Mouse (Mus musculus) olfactory bulb, adult 2 months (tissue): ENCODE data around the gene Specc1l. TPM values are rescaled to one million over a fixed set of nuclear protein-coding genes. Genes with fewer than 3 reads are reported as not detected.
"Not testable (repeated sequence)": the region's sequence is repeated elsewhere in the genome, so short reads cannot be mapped to it uniquely, and the experiment has no call there.

ENCODE experiments used
- H3K27ac ChIP-seq: fragments of 200-500 bp; 2 replicates; pipeline ENCODE4 v1.5.1; 2012; ENCODE audit warnings: low read depth, low read length; ENCODE audit not compliant: insufficient read depth
- H3K4me1 ChIP-seq: fragments of 200-500 bp; 2 replicates; pipeline ENCODE4 v1.6.1; 2012; ENCODE audit warnings: low read length; ENCODE audit not compliant: control insufficient read depth, insufficient read depth
- H3K4me3 ChIP-seq: fragments of 200-500 bp; 2 replicates; pipeline ENCODE4 v1.5.1; 2012; ENCODE audit warnings: mild to moderate bottlenecking, low read depth, low read length, moderate library complexity; ENCODE audit not compliant: insufficient read depth
- CTCF ChIP-seq: fragments of 200-500 bp; IDR thresholded peaks from 2 replicates; pipeline ENCODE4 v1.5.1; 2012; ENCODE audit warnings: low read depth, mild to moderate bottlenecking, low read length, moderate library complexity; ENCODE audit not compliant: insufficient read depth
- POLR2A ChIP-seq: fragments of 200-500 bp; IDR thresholded peaks from 2 replicates; pipeline ENCODE4 v1.6.1; 2012; ENCODE audit warnings: mild to moderate bottlenecking, low read depth, low read length, moderate library complexity; ENCODE audit not compliant: insufficient read depth
- WGBS: fragments of 180-500 bp; shearing (Covaris S2); methylation state at CpG from one replicate; pipeline ENCODE4 v1.1.7; 2018; 5-methylcytosine and 5-hydroxymethylcytosine counted together
- polyA plus RNA-seq: library from polyadenylated mRNA; stranded (reverse); fragments of >200 nt; gene quantifications from 2 replicates; pipeline ENCODE4 v1.2.4, GENCODE M21; 2012; ENCODE audit warnings: low replicate concordance; ENCODE audit not compliant: missing spikeins, insufficient read depth, insufficient read length

Specc1l gene
- polyA plus RNA-seq, 1 experiment, result not detected

GRCm38 (mm10) chr10:75339377-75339776 lies 127.5 kb downstream of the Specc1l start:
- Histone ChIP-seq H3K4me3 (no peak overlapping the region), H3K4me1 (peaks cover 4% of the 10 kb centered on the region; the same call in 1 of the 2 replicates), H3K27ac (no peak overlapping the region)
- TF ChIP-seq CTCF, result no peak
- TF ChIP-seq POLR2A, result no peak
- 96% methylated on average over 7 of the region's 7 CpGs for WGBS

GRCm38 (mm10) chr10:75341936-75342335 lies 130.1 kb downstream of the Specc1l start:
- 58% methylated on average over 8 of the region's 8 CpGs for WGBS
- peaks cover 7% of the 10 kb centered on the region; the same call in 1 of the 2 replicates for H3K4me1 ChIP-seq
- no peak for TF ChIP-seq POLR2A
- H3K4me3 ChIP-seq, result no peak overlapping the region
- H3K27ac ChIP-seq, result no peak overlapping the region

GRCm38 (mm10) chr10:75344563-75344962 lies 132.7 kb downstream of the Specc1l start:
- 29% methylated on average over 1 of the region's 1 CpGs for WGBS
- not testable (repeated sequence) for H3K4me3 ChIP-seq, H3K4me1 ChIP-seq, H3K27ac ChIP-seq

GRCm38 (mm10) chr10:75345265-75345664 lies 133.4 kb downstream of the Specc1l start:
- Histone ChIP-seq H3K27ac (no peak overlapping the region), H3K4me1 (peaks cover 7% of the 10 kb centered on the region; the same call in 1 of the 2 replicates), H3K4me3 (no peak overlapping the region)
- TF ChIP-seq CTCF, result no peak
- TF ChIP-seq POLR2A, result no peak
- 5% methylated on average over 2 of the region's 2 CpGs for WGBS

GRCm38 (mm10) chr10:75350564-75350963 lies 138.7 kb downstream of the Specc1l start:
- Histone ChIP-seq H3K4me3 (no peak overlapping the region), H3K27ac (no peak overlapping the region), H3K4me1 (no peaks in the 10 kb centered on the region)
- WGBS, result 85% methylated on average over 5 of the region's 5 CpGs
- no peak for TF ChIP-seq CTCF
- no peak for TF ChIP-seq POLR2A

- H3K4me3 ChIP-seq, result no peak overlapping the region
- H3K4me1 ChIP-seq, result no peaks in the 10 kb centered on the region
- no peak overlapping the region for H3K27ac ChIP-seq
- WGBS, result 96% methylated on average over 12 of the region's 12 CpGs
- TF ChIP-seq CTCF, result no peak
- no peak for TF ChIP-seq POLR2A
Observed at GRCm38 (mm10) chr10:75352541-75352940, 140.7 kb downstream of the Specc1l start.

GRCm38 (mm10) chr10:75353838-75354241 lies 142.0 kb downstream of the Specc1l start:
- not testable (repeated sequence) for H3K27ac ChIP-seq, H3K4me3 ChIP-seq, H3K4me1 ChIP-seq
- WGBS, result 84% methylated on average over 9 of the region's 9 CpGs

- Histone ChIP-seq H3K4me1 (no peaks in the 10 kb centered on the region), H3K4me3 (no peak overlapping the region), H3K27ac (no peak overlapping the region)
- TF ChIP-seq CTCF (no peak), POLR2A (no peak)
- 69% methylated on average over 4 of the region's 4 CpGs for WGBS
Observed at GRCm38 (mm10) chr10:75355341-75355740, 143.5 kb downstream of the Specc1l start.

Other genes starting within 250 kb of the Specc1l start
- not detected in 2 replicates for gene Gnaz, start 244.9 kb upstream of the Specc1l start, polyA plus RNA-seq
- gene Rsph14, start 179.5 kb upstream of the Specc1l start, polyA plus RNA-seq, result not detected in 2 replicates
- gene Rab36, start 175.0 kb upstream of the Specc1l start, polyA plus RNA-seq, result not detected in 2 replicates
- not detected in 2 replicates for gene Bcr, start 151.5 kb upstream of the Specc1l start, polyA plus RNA-seq
- gene Adora2a, start 104.8 kb downstream of the Specc1l start, polyA plus RNA-seq, result not detected in 2 replicates
- gene Upb1, start 189.0 kb downstream of the Specc1l start, polyA plus RNA-seq, result not detected in 2 replicates